Mouse (Mus musculus): ENCODE results near the gene Snx21. TPM values are rescaled to one million over a fixed set of nuclear protein-coding genes. Genes with fewer than 3 reads are reported as not detected.
"Not testable (repeated sequence)": the region's sequence is repeated elsewhere in the genome, so short reads cannot be mapped to it uniquely, and the experiment has no call there.

Gene Snx21
- polyA plus RNA-seq, 1 experiment from 2014 or later, result 11.6 TPM

DNA sequence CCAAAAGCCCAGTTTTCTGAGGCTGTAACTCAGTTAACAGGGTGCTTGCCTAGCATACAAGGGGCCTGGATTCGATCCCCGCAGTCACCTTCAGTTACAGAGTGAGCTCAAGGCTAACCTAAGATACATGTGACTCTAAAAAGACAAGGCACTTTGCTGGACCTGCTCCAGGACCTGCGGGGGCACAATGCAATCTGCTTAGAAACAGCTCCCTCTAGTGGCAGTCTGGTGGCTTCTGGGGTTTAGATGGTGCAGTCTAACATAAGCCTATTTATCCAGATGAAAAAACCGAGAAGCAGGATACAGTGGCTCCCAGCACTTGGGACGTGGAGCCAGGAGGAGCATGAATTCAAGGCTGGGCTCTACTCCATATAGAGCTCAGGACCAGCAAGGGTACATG is 8.7 kb downstream of the Snx21 start:
- Histone ChIP-seq H3K4me3 (ENCODE audit: low read depth, low read length) (no peak overlapping the region), H3K4me2 (replicated peaks; ENCODE audit: low read depth, low read length) (no peak overlapping the region), H3K27me3 (ENCODE audit: control insufficient read depth, insufficient read depth, low read length) (no peaks in the 10 kb centered on the region), H3K36me3 (ENCODE audit: control insufficient read depth, insufficient read depth, low read length) (peaks cover 2% of the 10 kb centered on the region; the same call in 1 of the 2 replicates), H3K4me1 (replicated peaks; ENCODE audit: control insufficient read depth, insufficient read depth, low read length) (no peaks in the 10 kb centered on the region), H3K27ac (ENCODE audit: low read depth, low read length) (no peak overlapping the region), H3K9ac (ENCODE audit: low read depth, low read length) (no peak overlapping the region), H3K9me3 (ENCODE audit: control insufficient read depth, low read length) (no peaks in the 10 kb centered on the region)
- DNase-seq (ENCODE audit: low spot score) (peak; percentile 86), ATAC-seq (ENCODE audit: low FRiP score) (peak; percentile 53; the same call in 1 of the 2 replicates)
- WGBS, result 40% methylated on average over 5 of the region's 5 CpGs

DNA sequence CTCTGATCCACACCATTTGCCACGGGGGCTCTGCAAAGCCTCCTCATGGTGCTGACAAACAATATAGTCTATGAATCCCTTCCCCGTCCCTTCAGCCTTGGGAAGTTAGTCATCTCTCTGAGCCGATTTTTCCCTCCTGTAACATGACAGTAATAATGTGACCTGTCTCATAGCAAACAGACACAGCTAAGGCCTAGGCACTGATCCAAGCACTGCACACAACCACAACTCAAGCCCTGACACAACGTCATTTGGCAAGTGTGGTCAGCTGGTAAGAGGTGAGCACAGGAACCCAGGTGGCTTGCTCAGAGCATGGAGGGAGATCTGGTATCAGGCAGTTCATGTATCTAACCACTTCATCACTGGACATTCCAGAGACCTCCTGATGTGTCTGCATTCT is 10.2 kb downstream of the Snx21 start:
- H3K4me3 ChIP-seq (ENCODE audit: low read depth, low read length), result no peak overlapping the region
- H3K27me3 ChIP-seq (ENCODE audit: control insufficient read depth, insufficient read depth, low read length), result no peaks in the 10 kb centered on the region
- H3K4me1 ChIP-seq (replicated peaks; ENCODE audit: control insufficient read depth, insufficient read depth, low read length), result no peaks in the 10 kb centered on the region
- H3K4me2 ChIP-seq (replicated peaks; ENCODE audit: low read depth, low read length), result no peak overlapping the region
- no peak for DNase-seq (ENCODE audit: low spot score)
- no peak for ATAC-seq (ENCODE audit: low FRiP score)
- no peaks in the 10 kb centered on the region for H3K9me3 ChIP-seq (ENCODE audit: control insufficient read depth, low read length)
- WGBS, result 90% methylated on average over 4 of the region's 4 CpGs
- H3K36me3 ChIP-seq (ENCODE audit: control insufficient read depth, insufficient read depth, low read length), result peaks cover 6% of the 10 kb centered on the region; the same call in 1 of the 2 replicates
- no peak overlapping the region for H3K9ac ChIP-seq (ENCODE audit: low read depth, low read length)
- H3K27ac ChIP-seq (ENCODE audit: low read depth, low read length), result no peak overlapping the region

DNA sequence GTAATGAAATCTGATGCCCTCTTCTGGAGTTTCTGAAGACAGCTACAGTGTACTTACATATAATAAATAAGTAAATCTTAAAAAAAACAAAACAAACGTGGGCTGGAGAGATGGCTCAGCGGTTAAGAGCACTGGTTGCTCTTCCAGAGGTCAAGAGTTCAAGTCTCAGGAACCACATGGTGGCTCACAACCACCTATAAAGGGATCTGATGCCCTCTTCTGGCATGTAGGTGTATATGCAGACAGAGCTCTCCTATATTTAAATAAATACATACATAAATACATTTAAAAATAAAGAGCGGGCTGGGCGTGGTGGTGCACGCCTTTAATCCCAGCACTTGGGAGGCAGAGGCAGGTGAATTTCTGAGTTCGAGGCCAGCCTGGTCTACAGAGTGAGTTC is 12.9 kb downstream of the Snx21 start:
- H3K4me2 ChIP-seq (replicated peaks; ENCODE audit: low read depth, low read length); H3K27me3 ChIP-seq (ENCODE audit: control insufficient read depth, insufficient read depth, low read length); ATAC-seq (ENCODE audit: low FRiP score); H3K4me1 ChIP-seq (replicated peaks; ENCODE audit: control insufficient read depth, insufficient read depth, low read length); H3K4me3 ChIP-seq (ENCODE audit: low read depth, low read length); H3K9ac ChIP-seq (ENCODE audit: low read depth, low read length); H3K36me3 ChIP-seq (ENCODE audit: control insufficient read depth, insufficient read depth, low read length); H3K9me3 ChIP-seq (ENCODE audit: control insufficient read depth, low read length); DNase-seq (ENCODE audit: low spot score); H3K27ac ChIP-seq (ENCODE audit: low read depth, low read length): not testable (repeated sequence)
- 88% methylated on average over 6 of the region's 6 CpGs for WGBS

DNA sequence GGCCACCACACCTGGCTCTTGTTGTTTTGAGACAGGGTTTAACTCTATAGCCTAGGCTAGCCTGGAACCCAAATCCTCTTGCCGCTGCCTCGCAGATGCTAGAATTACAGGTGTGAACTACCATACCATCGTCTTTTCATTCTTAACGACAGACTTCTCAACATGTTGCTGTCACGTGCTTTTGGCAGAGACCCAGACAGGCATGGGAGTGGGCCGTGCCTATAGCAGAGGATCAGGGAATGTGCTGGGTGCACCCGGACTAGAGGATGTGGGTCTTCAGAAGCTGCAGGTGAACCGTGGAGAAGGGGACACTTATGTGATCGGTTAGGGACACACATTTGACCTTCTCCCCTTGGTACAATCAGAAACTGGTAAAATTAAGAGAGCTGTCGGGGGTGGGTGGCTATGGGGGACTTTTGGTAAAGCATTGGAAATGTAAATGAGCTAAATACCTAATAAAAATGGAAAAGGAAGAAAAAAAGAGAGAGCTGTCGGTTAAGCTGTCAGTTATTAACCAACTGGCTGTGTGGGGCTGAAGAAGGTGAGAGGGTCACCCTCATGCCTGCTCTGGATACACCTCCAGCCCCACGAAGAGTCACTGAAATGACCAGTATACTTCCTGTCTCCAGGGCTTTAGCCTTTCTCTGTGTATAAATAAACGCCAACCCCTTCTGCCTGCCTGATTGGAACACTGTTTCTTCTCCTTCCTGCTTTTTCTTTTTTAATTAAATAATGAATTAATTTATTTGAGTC is 14.8 kb downstream of the Snx21 start:
- Histone ChIP-seq H3K27ac (ENCODE audit: low read depth, low read length) (no peak overlapping the region), H3K4me3 (ENCODE audit: low read depth, low read length) (no peak overlapping the region), H3K4me1 (replicated peaks; ENCODE audit: control insufficient read depth, insufficient read depth, low read length) (peaks cover 4% of the 10 kb centered on the region), H3K36me3 (ENCODE audit: control insufficient read depth, insufficient read depth, low read length) (peaks cover 3% of the 10 kb centered on the region; the same call in 1 of the 2 replicates), H3K9ac (ENCODE audit: low read depth, low read length) (no peak overlapping the region), H3K27me3 (ENCODE audit: control insufficient read depth, insufficient read depth, low read length) (no peaks in the 10 kb centered on the region), H3K9me3 (ENCODE audit: control insufficient read depth, low read length) (no peaks in the 10 kb centered on the region), H3K4me2 (replicated peaks; ENCODE audit: low read depth, low read length) (no peak overlapping the region)
- DNase-seq (ENCODE audit: low spot score) (no peak), ATAC-seq (ENCODE audit: low FRiP score) (no peak)
- WGBS, result 93% methylated on average over 13 of the region's 13 CpGs

DNA sequence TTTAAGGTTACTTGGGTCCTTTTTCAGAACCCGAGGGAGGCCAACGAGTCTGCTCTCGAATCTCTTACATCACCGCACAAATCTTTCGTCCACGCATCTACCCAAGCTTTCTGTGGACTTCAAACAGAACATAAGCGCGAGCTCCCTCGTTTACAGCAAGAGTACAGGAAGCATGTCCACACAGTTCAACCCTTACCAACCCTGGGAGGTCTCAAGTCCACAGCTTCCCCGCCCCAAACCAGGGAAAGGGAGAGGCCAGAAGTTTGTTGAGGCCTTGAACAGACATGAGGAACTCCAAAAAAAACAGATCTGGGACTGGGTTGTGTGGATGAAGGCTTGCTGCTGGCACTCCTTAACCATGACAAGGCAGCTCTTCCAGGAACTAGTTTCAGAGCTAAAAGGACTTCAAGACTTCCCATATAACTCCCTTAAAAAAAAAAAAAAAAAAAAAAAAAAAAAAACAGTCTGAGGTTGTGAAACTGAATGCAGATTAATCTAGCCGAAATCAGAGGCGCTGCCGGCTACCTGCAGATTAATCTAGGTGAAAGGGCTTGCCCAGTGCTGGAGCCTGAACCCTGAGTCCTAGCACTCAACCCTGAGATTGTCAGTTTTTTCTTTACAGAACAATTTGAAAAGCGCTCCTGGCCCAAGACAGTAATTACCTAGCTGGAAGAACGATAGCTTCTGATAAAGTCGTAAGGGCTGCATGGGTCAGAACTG is 17.7 kb downstream of the Snx21 start:
- peak overlapping the region; percentile 51; the same call in 1 of the 2 replicates for H3K4me2 ChIP-seq (replicated peaks; ENCODE audit: low read depth, low read length)
- no peak for DNase-seq (ENCODE audit: low spot score)
- peaks cover 3% of the 10 kb centered on the region; the same call in 1 of the 2 replicates for H3K36me3 ChIP-seq (ENCODE audit: control insufficient read depth, insufficient read depth, low read length)
- no peaks in the 10 kb centered on the region for H3K9me3 ChIP-seq (ENCODE audit: control insufficient read depth, low read length)
- H3K27ac ChIP-seq (ENCODE audit: low read depth, low read length), result no peak overlapping the region
- no peak for ATAC-seq (ENCODE audit: low FRiP score)
- peak overlapping the region; percentile 83; the same call in 1 of the 2 replicates for H3K4me3 ChIP-seq (ENCODE audit: low read depth, low read length)
- peak overlapping the region; percentile 68; the same call in 1 of the 2 replicates for H3K9ac ChIP-seq (ENCODE audit: low read depth, low read length)
- H3K27me3 ChIP-seq (ENCODE audit: control insufficient read depth, insufficient read depth, low read length), result no peaks in the 10 kb centered on the region
- peaks cover 4% of the 10 kb centered on the region for H3K4me1 ChIP-seq (replicated peaks; ENCODE audit: control insufficient read depth, insufficient read depth, low read length)
- 92% methylated on average over 16 of the region's 16 CpGs for WGBS

DNA sequence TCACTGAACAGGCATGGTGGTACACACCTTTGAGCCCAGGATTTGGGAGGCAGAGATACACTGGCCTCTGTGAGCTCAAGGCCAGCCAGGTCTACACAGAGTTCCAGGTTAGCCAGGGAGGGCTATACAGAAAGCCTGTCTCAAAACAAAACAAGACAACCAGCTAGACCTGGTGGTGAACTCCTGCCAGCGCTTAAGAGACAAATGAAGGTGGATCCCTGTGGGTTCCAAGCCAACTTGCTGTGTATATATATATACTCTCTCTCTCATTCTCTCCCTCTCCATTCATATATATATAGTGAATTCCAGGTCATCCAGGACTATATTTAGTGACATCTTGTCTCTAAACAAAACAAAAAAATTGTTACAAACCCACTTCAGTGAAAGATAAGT is 18.3 kb downstream of the Snx21 start:
- peak overlapping the region; percentile 51 for H3K4me2 ChIP-seq (replicated peaks; ENCODE audit: low read depth, low read length)
- H3K9ac ChIP-seq (ENCODE audit: low read depth, low read length), result peak overlapping the region; percentile 68; the same call in 1 of the 2 replicates
- H3K27ac ChIP-seq (ENCODE audit: low read depth, low read length), result no peak overlapping the region
- no peaks in the 10 kb centered on the region for H3K9me3 ChIP-seq (ENCODE audit: control insufficient read depth, low read length)
- H3K36me3 ChIP-seq (ENCODE audit: control insufficient read depth, insufficient read depth, low read length), result peaks cover 6% of the 10 kb centered on the region; the same call in 1 of the 2 replicates
- no peaks in the 10 kb centered on the region for H3K27me3 ChIP-seq (ENCODE audit: control insufficient read depth, insufficient read depth, low read length)
- H3K4me3 ChIP-seq (ENCODE audit: low read depth, low read length), result peak overlapping the region; percentile 83
- ATAC-seq (ENCODE audit: low FRiP score) (no peak), DNase-seq (ENCODE audit: low spot score) (no peak)
- peaks cover 4% of the 10 kb centered on the region for H3K4me1 ChIP-seq (replicated peaks; ENCODE audit: control insufficient read depth, insufficient read depth, low read length)
- WGBS, result 69% methylated on average over 1 of the region's 1 CpGs

DNA sequence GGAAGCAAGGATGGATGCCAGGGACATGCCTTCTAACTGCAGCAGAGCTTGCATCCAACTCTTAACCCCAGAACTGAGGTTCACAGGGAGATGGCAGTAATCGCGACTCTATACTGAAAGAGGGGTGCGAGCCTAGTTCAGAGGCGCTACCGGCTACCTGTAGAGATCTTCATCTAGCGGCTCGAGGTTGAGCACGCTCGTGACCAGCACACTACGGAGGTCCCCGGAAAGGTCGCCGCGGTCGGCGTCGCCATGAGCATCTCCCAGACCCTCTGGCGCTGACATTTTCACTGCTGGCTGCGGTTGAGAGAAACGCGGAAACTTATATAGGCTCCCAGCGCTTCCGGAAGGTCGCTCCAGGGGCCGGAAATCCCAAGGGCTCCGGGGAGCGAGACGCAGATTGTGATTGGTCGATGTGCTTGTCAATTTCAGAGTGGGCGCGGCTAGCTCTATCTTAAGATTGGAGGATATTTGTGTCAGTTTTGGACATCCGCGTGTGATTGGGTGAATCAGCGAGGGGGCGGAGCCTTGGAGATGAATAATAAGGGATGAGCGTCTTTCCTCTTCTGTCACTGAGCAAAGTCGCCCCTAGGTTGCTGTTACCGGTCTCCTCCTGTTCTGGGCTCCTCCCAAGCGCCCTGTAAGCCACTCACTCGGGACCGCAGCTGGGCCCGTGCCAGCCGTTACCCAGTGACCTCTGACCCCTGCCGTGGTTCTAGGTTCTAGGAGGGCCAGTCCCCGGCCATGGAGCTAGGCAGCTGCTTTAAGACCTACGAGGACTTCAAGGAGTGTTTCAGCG is 19.1 kb downstream of the Snx21 start, which contains the start of the genes Acot8 and Zswim3:
Gene Acot8, minus strand, starts transcription at position 350 of the 799 bp plus-strand sequence.
Gene Zswim3, plus strand, starts transcription at position 566 of the 799 bp plus-strand sequence.
- Histone ChIP-seq H3K9ac (ENCODE audit: low read depth, low read length) (peak within 1 kb of the TSS; percentile 75), H3K27ac (ENCODE audit: low read depth, low read length) (peak within 1 kb of the TSS; percentile 77), H3K9me3 (ENCODE audit: control insufficient read depth, low read length) (no peaks in the 10 kb centered on the region), H3K4me1 (replicated peaks; ENCODE audit: control insufficient read depth, insufficient read depth, low read length) (peaks cover 4% of the 10 kb centered on the region), H3K4me3 (ENCODE audit: low read depth, low read length) (peak within 1 kb of the TSS; percentile 83), H3K36me3 (ENCODE audit: control insufficient read depth, insufficient read depth, low read length) (peaks cover 3% of the 10 kb centered on the region; the same call in 1 of the 2 replicates), H3K27me3 (ENCODE audit: control insufficient read depth, insufficient read depth, low read length) (no peaks in the 10 kb centered on the region), H3K4me2 (replicated peaks; ENCODE audit: low read depth, low read length) (peak within 1 kb of the TSS; percentile 77)
- ATAC-seq (ENCODE audit: low FRiP score), result peak; percentile 97
- under 1% methylated on average over 47 of the region's 47 CpGs for WGBS
- peak; percentile 98 for DNase-seq (ENCODE audit: low spot score)

DNA sequence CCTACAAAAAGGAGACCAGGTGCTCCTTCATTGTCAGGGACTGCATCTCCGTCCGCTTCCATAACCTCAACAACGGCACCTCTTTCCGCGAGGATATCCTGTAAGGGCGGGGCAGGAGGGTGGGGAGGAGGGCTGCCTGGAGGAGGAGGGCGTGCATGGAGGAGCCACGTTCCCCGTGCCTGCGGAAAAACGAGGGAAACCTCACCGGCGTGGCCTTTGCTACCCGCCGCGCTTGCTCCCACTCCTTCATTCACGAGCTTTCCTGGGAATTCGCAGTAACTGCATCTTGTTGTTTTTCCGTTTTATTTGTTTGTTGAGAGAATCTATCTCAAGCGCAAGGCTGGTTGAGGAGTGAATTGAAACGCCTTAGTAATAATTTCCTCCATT is 19.7 kb downstream of the Snx21 start:
- H3K9ac ChIP-seq (ENCODE audit: low read depth, low read length), result peak overlapping the region; percentile 75
- no peak for DNase-seq (ENCODE audit: low spot score)
- ATAC-seq (ENCODE audit: low FRiP score), result peak; percentile 72
- H3K4me1 ChIP-seq (replicated peaks; ENCODE audit: control insufficient read depth, insufficient read depth, low read length), result peaks cover 4% of the 10 kb centered on the region
- H3K9me3 ChIP-seq (ENCODE audit: control insufficient read depth, low read length), result no peaks in the 10 kb centered on the region
- H3K27me3 ChIP-seq (ENCODE audit: control insufficient read depth, insufficient read depth, low read length), result no peaks in the 10 kb centered on the region
- 2% methylated on average over 21 of the region's 21 CpGs for WGBS
- H3K36me3 ChIP-seq (ENCODE audit: control insufficient read depth, insufficient read depth, low read length), result peaks cover 3% of the 10 kb centered on the region; the same call in 1 of the 2 replicates
- H3K4me3 ChIP-seq (ENCODE audit: low read depth, low read length), result peak overlapping the region; percentile 83
- H3K27ac ChIP-seq (ENCODE audit: low read depth, low read length), result peak overlapping the region; percentile 77
- peak overlapping the region; percentile 77 for H3K4me2 ChIP-seq (replicated peaks; ENCODE audit: low read depth, low read length)
